Mouse (Mus musculus): ENCODE data around the gene Ankrd52. TPM values are rescaled to one million over a fixed set of nuclear protein-coding genes. Genes with fewer than 3 reads are reported as not detected.
A peak's percentile ranks its signal among the peaks of the same experiment; 100 is the strongest.

Ankrd52 gene
- polyA plus RNA-seq, 1 experiment from 2014 or later: 6.2 TPM

- Histone ChIP-seq H3K27me3 (ENCODE audit: insufficient read depth, low read length) (no peaks in the 10 kb centered on the region), H3K27ac (no peak overlapping the region), H3K36me3 (ENCODE audit: insufficient read depth, low read length) (no peaks in the 10 kb centered on the region), H3K4me3 (replicated peaks; ENCODE audit: low read depth, low read length) (no peak overlapping the region), H3K4me2 (ENCODE audit: low read length) (no peak overlapping the region), H3K9ac (ENCODE audit: low read depth, low read length) (no peak overlapping the region), H3K4me1 (replicated peaks; ENCODE audit: insufficient read depth, low read length) (0 out of 2 replicates have a peak, but pooled peaks cover under 1% of the 10 kb centered on the region), H3K9me3 (replicated peaks; ENCODE audit: low read length) (no peaks in the 10 kb centered on the region)
- ATAC-seq (replicated peaks; ENCODE audit: low FRiP score, low read depth): no peak
- DNase-seq (ENCODE audit: low spot score): peak; percentile 16
- no peak for TF ChIP-seq CTCF (IDR thresholded peaks at IDR 0.05; ENCODE audit: low read depth)
- 56% methylated on average over 6 of the region's 6 CpGs for WGBS
These were observed 3.7 kb upstream of the Ankrd52 start for GRCm38 (mm10) chr10:128372989-128373748.

GRCm38 (mm10) chr10:128374393-128374792 lies 2.5 kb upstream of the Ankrd52 start:
- Histone ChIP-seq H3K27ac (no peak overlapping the region), H3K9ac (ENCODE audit: low read depth, low read length) (no peak overlapping the region), H3K4me2 (ENCODE audit: low read length) (no peak overlapping the region), H3K4me3 (replicated peaks; ENCODE audit: low read depth, low read length) (no peak overlapping the region), H3K36me3 (ENCODE audit: insufficient read depth, low read length) (peaks cover 6% of the 10 kb centered on the region), H3K9me3 (replicated peaks; ENCODE audit: low read length) (no peaks in the 10 kb centered on the region), H3K4me1 (replicated peaks; ENCODE audit: insufficient read depth, low read length) (peaks cover 6% of the 10 kb centered on the region; the same call in 1 of the 2 replicates), H3K27me3 (ENCODE audit: insufficient read depth, low read length) (no peaks in the 10 kb centered on the region)
- DNase-seq (ENCODE audit: low spot score) (peak; percentile 11), ATAC-seq (replicated peaks; ENCODE audit: low FRiP score, low read depth) (no peak)
- TF ChIP-seq CTCF (IDR thresholded peaks at IDR 0.05; ENCODE audit: low read depth): peak; percentile 42; the same call in 1 of the 2 replicates
- WGBS: 85% methylated on average over 6 of the region's 6 CpGs

- Histone ChIP-seq H3K4me1 (replicated peaks; ENCODE audit: insufficient read depth, low read length) (peaks cover 6% of the 10 kb centered on the region; the same call in 1 of the 2 replicates), H3K4me2 (ENCODE audit: low read length) (peak overlapping the region; percentile 84), H3K36me3 (ENCODE audit: insufficient read depth, low read length) (peaks cover 21% of the 10 kb centered on the region), H3K27ac (peak overlapping the region; percentile 95), H3K4me3 (replicated peaks; ENCODE audit: low read depth, low read length) (peak overlapping the region; percentile 95), H3K27me3 (ENCODE audit: insufficient read depth, low read length) (no peaks in the 10 kb centered on the region), H3K9me3 (replicated peaks; ENCODE audit: low read length) (no peaks in the 10 kb centered on the region), H3K9ac (ENCODE audit: low read depth, low read length) (peak overlapping the region; percentile 98)
- ATAC-seq (replicated peaks; ENCODE audit: low FRiP score, low read depth) (no peak), DNase-seq (ENCODE audit: low spot score) (no peak)
- TF ChIP-seq CTCF (IDR thresholded peaks at IDR 0.05; ENCODE audit: low read depth): no peak
- WGBS: 39% methylated on average over 4 of the region's 4 CpGs
These were observed 838 bp upstream of the Ankrd52 start for GRCm38 (mm10) chr10:128376099-128376454.

GRCm38 (mm10) chr10:128377222-128377939 lies 466 bp downstream of the Ankrd52 start:
- 0% methylated on average over 37 of the region's 47 CpGs for whole genome bisulfite sequencing
- peak; percentile 71 for DNase-seq (ENCODE audit: low spot score)
- TF ChIP-seq CTCF (IDR thresholded peaks at IDR 0.05; ENCODE audit: low read depth): peak; percentile 6; the same call in 1 of the 2 replicates
- peak overlapping the region; percentile 98 for H3K9ac ChIP-seq (ENCODE audit: low read depth, low read length)
- H3K27ac ChIP-seq: peak overlapping the region; percentile 95
- peaks cover 6% of the 10 kb centered on the region; the same call in 1 of the 2 replicates for H3K4me1 ChIP-seq (replicated peaks; ENCODE audit: insufficient read depth, low read length)
- peak overlapping the region; percentile 84 for H3K4me2 ChIP-seq (ENCODE audit: low read length)
- H3K27me3 ChIP-seq (ENCODE audit: insufficient read depth, low read length): no peaks in the 10 kb centered on the region
- peaks cover 29% of the 10 kb centered on the region for H3K36me3 ChIP-seq (ENCODE audit: insufficient read depth, low read length)
- ATAC-seq (replicated peaks; ENCODE audit: low FRiP score, low read depth): 0 out of 2 replicates have a peak, but pooled peaks have one; percentile 0
- H3K4me3 ChIP-seq (replicated peaks; ENCODE audit: low read depth, low read length): peak overlapping the region; percentile 95
- no peaks in the 10 kb centered on the region for H3K9me3 ChIP-seq (replicated peaks; ENCODE audit: low read length)

GRCm38 (mm10) chr10:128377940-128378448 lies 1.1 kb downstream of the Ankrd52 start:
- peaks cover 6% of the 10 kb centered on the region; the same call in 1 of the 2 replicates for H3K4me1 ChIP-seq (replicated peaks; ENCODE audit: insufficient read depth, low read length)
- peaks cover 35% of the 10 kb centered on the region for H3K36me3 ChIP-seq (ENCODE audit: insufficient read depth, low read length)
- peak overlapping the region; percentile 98 for H3K9ac ChIP-seq (ENCODE audit: low read depth, low read length)
- DNase-seq (ENCODE audit: low spot score) (no peak), ATAC-seq (replicated peaks; ENCODE audit: low FRiP score, low read depth) (no peak)
- no peaks in the 10 kb centered on the region for H3K27me3 ChIP-seq (ENCODE audit: insufficient read depth, low read length)
- 53% methylated on average over 14 of the region's 14 CpGs for WGBS
- H3K4me3 ChIP-seq (replicated peaks; ENCODE audit: low read depth, low read length): peak overlapping the region; percentile 95
- H3K27ac ChIP-seq: peak overlapping the region; percentile 95
- H3K4me2 ChIP-seq (ENCODE audit: low read length): peak overlapping the region; percentile 84
- no peak for TF ChIP-seq CTCF (IDR thresholded peaks at IDR 0.05; ENCODE audit: low read depth)
- no peaks in the 10 kb centered on the region for H3K9me3 ChIP-seq (replicated peaks; ENCODE audit: low read length)

- H3K9me3 ChIP-seq (replicated peaks; ENCODE audit: low read length): no peaks in the 10 kb centered on the region
- no peaks in the 10 kb centered on the region for H3K27me3 ChIP-seq (ENCODE audit: insufficient read depth, low read length)
- peaks cover 40% of the 10 kb centered on the region for H3K36me3 ChIP-seq (ENCODE audit: insufficient read depth, low read length)
- ATAC-seq (replicated peaks; ENCODE audit: low FRiP score, low read depth): no peak
- H3K4me1 ChIP-seq (replicated peaks; ENCODE audit: insufficient read depth, low read length): peaks cover 6% of the 10 kb centered on the region; the same call in 1 of the 2 replicates
- H3K27ac ChIP-seq: no peak overlapping the region
- H3K4me3 ChIP-seq (replicated peaks; ENCODE audit: low read depth, low read length): no peak overlapping the region
- H3K9ac ChIP-seq (ENCODE audit: low read depth, low read length): peak overlapping the region; percentile 98; the same call in 1 of the 2 replicates
- H3K4me2 ChIP-seq (ENCODE audit: low read length): peak overlapping the region; percentile 84
- 51% methylated on average over 3 of the region's 3 CpGs for whole genome bisulfite sequencing
- no peak for DNase-seq (ENCODE audit: low spot score)
- no peak for TF ChIP-seq CTCF (IDR thresholded peaks at IDR 0.05; ENCODE audit: low read depth)
These were observed 1.5 kb downstream of the Ankrd52 start for GRCm38 (mm10) chr10:128378462-128378861.

Measured in kidney, postnatal 0 days (tissue).